Mouse (Mus musculus) embryo, embryonic 10 days (tissue): ENCODE data around the gene Tcte1.
A peak's percentile ranks its signal among the peaks of the same experiment; 100 is the strongest.

Experiments
- DNase-seq: peaks from one replicate; pipeline ENCODE4 v3.0.0-alpha.2; 2015; ENCODE audit warnings: low spot score

Gene Tcte1

DNA sequence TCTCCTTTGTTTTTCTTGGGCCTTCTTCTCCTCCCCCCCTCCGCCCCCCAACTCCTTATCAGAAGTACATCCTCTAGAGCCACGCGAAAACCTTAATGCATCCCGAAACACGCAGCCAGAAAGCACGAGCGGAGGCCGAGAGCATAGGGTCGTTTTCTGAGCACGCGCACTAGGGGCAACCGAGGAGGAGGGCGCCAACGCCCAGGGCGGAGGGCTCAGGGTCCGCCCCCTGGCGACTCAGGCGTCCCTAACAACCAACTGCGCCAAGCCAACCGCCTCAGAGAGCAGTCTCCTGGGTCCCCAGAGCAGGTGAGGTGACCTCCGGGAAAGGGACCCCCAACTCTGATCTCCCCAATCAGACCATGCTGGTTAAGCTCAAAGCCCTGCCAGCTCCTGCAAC is at the start of gene Tcte1:
Gene Tcte1 (plus strand): TSS at position 172 of the 400 bp plus-strand sequence.
- peak; percentile 89 for DNase-seq

DNA sequence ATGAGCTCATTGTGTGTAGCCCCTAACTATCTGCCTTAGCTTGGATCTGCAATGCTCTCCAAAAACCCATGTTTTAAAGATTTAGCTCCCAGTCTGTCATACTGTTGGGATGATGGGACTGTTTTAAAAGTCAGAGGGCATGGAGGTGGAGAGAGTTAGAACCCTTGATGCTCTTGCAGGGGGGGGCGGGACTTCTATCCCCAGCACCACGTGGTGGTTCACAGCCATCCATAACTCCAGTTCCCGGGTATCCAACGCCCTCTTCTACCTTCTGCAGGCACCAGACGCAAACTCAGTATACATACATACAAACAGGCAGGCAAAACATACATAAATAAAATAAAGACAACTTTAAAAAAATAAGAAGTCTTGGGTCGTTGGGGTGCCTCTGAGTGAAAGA is 49.6 kb upstream of the Tcte1 start:
- DNase-seq, result no peak

DNA sequence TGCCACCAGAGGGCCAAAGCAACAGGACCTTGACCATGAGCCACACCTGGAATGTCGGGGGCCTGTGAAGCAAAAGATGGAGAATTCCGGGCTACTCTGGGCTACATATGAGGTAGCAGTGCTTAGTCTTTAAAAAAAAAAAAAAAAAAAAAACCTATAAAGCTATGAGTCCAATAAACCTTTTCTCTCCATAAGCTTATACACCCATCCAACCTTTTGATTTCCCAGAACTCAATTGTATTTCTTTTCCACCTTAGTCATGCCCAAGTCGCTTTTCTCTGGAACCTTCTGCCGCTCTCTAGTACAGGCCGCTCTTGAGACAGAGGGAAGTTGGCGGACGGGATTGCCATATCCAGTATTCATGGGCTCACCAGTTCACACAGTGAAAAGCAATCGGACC is 49.1 kb upstream of the Tcte1 start:
- no peak for DNase-seq

DNA sequence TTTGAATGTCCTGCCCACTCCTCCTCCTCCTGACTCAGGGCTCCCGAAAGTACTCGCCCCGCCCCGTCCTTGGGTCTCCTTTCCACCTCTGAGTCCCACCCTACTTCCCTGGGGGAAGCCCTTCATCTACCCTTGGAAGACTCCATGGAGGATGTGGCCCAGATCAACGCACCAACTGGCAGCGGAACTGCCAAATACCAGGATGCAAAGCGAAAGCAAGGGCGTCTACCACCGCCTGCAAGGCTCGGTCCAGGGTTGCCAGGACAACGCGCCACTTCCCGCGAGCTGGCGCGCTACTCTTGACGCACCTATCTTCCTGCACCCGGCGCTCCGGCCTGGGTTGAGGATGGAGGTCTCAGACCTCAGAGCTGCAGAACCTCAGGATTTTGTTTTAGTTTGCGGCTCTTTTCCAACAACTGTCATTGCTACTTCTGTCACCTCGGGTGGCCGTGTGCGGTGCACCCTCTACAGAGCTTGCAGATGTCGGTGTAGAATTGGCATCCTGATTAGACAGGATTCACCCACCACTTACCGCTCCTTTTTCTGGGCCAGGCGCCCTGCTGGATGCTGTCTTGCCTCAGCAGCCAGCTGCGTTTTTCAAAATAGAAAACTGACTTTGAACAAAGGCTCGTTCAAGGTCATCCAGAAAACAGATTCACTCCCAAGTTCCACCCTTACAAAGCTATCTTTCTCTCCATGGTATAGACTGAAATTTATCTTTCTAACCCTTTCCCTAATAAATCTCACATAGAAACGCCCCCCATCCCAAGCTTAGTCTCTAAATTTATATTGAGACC is 48.4 kb upstream of the Tcte1 start, which contains the start of gene Spats1:
Gene Spats1 (minus strand): TSS at position 747 of the 797 bp plus-strand sequence.
- peak; percentile 80 for DNase-seq

DNA sequence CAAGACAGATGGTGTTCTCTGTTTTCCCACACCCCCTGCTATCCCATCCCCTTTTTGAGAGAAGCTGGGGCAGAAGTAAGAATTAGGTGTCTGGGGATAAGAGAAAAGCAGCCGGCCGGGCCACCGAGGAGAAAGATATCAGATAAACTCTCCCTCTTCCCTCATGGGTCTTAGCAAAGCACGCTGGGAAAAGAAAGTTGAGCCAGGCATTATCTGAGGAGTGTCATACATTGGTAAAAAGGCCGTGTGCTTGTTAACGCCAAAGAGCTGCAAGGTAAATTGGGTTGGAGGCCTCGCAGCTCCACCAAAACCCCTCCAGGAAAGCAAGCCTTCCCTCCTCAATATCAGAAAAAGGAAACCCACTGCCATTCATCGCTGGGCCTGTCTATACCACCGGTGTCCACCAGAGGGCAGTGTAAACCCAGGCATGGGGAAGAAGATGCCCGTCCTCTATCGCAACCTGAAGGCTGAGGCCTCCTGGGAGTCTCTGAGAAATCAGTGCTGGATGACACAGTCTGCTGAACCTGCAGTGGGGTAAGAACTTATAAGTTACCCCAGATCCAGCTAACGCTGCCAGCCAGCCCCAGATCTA is 44.9 kb upstream of the Tcte1 start:
- DNase-seq, result peak; percentile 86

DNA sequence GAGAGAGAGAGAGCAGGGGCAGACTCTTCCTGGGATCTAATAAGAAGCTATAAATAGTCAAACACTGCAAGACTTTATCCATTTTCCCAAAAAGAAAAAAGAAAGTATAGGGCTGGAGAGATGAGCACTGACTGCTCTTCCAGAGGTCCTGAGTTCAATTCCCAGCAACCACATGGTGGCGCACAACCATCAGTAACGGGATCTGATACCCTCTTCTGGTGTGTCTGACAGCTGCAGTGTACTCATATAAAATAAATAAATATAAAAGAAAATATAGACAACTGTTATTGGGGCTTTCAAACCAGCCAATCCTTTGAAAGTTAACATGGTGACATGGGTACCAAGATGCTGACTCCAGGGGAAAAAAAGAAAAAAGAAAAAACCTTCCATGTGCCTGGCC is 42.8 kb upstream of the Tcte1 start:
- no peak for DNase-seq

DNA sequence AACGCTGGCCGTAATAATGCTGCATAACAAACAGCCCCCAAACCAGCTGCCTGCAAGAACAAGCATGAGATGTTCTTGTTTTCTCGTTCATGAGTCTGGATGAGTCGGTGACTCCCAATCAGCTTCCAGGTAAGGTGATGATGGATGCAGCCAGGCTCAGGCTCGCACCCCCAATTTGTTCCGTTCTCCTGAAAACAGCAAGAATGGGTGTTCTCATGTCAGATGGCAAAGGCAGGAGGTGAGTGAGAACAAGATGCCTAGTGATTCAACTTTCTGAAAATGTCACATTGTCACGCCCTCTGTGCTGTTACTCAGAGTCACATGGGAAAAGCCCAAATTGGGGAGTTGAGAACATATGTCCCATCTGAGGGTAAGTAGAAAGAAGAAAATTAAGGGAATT is 37.7 kb upstream of the Tcte1 start:
- no peak for DNase-seq

DNA sequence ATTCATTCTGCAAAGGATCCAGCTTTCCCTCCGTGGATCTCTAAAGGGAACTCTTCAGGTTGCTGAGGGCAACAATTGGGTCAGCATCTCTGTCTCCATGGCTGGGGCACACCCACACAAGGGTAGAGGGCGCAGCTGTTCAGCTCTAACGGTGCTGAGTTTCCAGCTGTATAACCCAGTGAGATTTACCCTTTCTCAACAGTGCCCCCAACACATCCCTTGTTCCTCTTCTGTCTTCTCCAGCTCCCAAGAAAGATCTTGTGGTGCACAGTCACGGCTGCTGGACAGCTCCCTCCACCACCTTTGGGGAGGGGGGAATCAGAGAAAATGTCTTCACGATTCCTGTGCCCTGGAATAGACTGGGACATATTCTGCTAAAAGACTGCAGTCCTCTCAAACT is 36.0 kb upstream of the Tcte1 start:
- DNase-seq, result no peak

DNA sequence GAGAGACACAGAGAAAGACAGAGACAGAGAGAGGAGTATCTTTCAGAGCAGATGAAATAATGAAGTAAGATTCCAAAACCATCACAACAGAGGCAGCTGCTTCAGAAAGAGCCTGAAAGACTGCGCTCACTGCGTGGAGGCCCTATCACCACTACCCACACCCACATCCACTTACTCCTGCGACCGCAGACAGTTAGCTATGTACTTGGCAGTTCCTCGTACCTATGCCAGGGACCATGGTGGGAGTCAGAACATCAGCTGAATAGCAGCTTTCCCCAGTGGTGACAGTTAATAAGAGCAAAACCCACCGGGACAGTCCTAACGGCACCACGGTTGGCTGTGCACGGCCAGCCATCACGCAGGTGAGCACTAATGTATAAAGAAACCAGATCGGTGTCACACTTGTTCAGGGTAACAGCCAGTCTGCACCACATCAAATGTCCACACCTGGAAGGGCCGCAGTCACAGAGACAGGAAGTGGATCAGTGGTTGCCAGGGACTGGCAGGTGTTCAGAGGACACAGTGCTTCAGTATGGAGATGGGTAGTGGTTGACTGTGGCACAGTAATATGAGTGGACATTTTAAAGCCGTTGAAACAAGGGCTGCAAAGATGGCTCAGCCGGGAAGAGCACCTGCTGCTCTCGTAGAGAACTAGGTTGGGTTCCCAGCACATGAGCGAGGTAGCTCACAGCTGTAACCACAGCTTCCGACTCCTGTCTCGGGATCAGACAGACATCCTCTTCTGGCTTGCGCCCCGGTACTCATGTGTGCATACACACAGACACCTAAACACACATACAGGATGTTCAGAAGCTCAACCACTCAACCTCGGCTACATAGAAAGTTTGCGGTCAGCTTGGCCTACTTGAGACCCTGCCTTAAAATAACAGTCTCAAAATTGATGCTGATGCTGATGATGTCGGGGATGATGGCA is 34.6 kb upstream of the Tcte1 start:
- no peak for DNase-seq

DNA sequence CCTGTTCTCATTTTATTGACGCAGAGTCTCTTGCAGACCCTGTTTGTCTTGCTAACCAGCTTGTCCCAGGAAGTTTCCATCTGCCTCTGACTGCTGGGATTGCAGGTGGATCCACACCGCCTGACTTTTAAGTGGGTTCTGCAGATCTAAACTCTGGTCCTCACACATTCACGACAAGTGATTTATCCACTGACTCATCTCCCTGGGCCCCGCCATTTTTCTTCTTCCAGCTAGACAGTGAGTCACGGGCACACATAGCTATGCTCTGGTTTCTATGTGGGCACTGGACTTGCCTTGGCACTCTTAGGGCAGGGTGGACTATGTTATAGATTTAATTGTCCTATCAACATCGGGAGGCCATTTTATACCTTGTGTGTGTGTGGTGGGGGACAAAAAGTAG is 33.5 kb upstream of the Tcte1 start:
- DNase-seq, result no peak

DNA sequence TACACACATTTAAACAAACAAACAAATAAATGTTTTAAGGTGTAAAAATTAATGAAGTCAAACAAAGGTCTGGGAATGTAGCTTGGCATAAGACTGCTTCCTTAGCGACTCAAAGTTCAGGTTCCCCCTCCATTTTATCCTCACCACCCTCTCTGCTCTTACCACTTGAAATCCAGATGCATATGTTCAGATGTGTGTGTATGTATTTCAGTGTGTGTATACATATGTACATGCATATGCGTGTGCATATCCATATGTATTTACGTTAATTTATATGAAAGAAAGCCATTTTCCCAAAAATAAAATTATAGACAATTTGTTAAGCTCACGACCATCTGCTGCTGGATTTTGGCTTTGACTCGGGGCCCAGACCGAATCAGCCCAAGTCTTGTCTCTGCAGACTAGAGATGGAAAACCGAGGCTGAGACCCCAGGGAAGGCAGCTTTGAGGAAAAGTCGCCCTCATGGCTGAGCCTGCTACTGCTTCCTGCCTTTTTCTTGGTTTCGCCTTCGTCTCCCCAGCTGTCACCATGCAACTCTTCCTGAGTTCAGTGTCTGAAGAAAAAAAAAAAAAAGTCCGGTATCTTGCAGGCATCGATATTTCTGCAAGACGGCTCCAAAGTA is 32.6 kb upstream of the Tcte1 start:
- no peak for DNase-seq

DNA sequence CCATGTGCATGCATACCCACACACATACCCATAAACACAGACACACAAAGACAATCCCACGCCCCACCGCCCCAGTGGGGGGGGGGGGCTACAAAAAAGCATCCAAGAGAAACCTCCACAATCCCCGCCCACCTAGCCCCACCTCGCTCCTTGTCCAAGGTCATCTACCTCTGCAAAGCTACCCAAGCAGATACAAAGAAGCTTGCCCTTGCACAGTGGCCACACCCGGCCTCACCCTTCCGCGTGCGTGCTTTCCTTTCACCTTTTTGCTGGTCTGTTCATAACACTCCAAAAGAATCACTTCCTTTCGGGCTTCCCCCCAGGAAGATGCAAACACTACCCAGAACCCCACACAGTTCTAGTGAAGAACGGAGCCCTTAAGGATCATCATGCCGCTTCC is 27.8 kb upstream of the Tcte1 start:
- DNase-seq, result no peak

DNA sequence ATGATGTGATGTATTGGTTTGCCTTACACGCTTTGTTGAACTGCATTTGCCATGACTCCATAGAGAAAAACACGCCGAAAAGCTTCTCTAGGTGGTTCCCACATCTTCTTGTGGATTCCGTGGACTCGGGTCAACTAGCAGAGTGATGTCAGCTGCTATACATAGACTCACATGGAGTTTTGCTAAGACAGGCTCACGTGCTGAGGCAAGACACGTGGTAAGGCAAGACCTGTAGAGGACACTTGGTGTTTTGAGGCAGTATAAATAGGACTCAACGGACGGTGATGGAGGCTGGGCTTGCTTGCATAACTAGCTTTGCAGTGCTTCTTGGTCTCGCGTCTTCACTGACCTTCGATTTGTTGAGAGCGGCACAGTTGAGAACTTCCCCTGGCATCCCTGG is 24.8 kb upstream of the Tcte1 start:
- no peak for DNase-seq

DNA sequence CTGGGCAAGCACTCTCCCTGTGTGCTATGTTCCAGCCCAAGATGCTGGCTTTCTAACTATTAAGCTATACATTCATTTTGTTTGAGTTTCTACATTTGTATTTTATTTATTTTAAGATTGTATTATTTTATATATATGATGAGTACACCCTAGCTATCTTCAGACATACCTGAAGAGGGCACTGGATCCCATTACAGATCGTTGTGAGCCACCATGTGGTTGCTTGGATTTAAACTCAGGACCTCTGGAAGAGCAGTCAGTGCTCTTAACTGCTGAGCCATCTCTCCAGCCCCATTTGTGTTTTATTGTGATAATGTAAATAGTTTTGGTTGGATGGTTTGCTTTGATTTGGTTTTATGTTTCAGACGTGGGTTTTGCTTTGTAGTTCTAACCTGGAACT is 23.7 kb upstream of the Tcte1 start:
- DNase-seq, result no peak

DNA sequence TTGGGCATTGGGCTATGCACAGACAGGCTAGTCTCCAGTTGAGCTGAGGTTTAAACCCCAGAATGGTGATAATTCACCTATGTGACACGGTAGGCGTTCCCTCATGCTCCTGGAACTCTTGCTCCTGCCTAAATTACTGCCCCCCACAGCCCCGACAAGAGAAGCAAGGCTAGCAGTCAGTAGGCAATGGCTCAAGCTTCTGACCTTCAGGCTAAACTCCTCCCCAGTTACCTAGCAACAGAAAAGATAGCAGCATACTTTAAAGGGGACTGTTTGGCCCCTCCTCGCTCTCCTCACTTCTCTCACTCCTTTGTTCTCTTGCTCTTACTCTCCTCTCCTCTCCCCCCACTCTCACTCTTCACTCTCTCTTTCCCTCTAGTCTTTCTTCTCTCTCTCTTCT is 22.3 kb upstream of the Tcte1 start:
- no peak for DNase-seq

DNA sequence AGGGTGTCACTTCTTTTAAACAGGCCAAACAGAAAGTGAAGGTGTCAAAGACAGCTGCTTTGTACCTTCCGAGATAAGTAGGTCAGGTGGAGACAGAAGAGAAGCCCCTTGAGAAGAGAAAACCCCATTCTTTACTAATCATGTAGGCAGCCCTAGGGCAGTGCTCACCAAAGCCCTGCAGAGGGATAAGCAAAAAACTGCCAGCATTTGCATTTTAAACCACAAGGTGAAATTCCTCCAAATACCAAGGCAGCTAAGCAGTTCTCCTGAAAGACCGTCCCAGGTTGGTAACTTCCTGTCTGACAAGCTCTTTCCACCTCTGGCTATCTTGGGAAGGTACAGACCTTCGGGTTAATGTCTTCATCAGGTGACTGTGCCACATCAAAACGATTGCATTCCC is 20.9 kb upstream of the Tcte1 start:
- DNase-seq, result no peak

DNA sequence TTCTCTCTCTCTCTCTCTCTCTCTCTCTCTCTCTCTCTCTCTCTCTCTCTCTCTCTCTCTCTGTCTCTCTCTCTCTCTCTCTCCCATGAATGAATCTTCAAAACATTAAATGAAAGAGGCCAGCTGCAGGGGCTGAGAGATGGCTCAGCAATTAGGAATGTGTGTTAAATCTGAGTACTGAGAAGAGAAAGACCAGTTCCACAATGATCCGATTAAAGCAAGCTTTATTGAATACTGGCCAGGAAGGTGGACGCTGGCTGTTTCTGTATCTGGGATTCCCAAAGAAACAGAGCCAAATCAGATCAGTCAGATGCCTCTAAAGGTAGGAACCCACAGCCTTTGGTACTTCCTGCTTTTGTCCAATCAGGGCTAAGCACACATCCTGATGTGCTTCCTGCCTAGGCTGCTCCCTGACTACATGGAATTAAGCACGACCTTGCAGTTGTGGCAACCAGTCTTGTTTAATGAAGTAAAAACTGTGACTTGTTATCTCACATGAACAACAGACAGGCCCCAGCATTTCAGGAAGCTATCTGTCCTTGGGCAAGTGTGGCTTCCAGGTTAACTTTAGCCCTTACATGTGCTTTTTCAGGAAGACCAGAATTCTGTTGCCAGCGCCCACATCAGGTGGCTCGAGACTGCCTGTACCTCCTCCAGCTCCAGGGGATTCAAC is 19.8 kb upstream of the Tcte1 start:
- DNase-seq, result no peak

DNA sequence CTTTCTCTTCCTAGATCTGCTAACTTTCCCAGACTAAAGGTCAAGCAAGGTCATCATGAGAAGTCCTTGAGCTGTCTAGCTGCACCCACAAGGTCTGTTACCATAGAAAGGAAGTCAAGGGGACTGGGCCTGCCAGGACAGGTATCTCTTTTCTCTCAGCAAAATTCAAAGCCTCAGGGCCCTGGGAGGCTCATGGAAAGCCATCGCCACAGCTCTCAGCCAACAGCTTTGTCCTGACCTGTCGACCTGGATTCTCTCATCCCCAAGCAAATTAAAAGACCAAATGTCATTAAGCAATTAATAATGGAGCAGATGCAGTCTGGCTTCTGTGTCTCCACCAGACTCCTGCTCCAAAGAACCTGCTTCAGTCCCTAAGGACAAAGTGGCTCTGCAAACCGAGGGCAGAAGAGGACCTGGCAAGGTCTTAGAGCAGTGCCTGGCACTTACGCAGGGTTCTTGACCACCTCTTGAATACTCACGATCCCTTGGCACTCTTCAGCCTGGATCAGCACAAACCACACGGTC is 17.2 kb upstream of the Tcte1 start:
- DNase-seq, result no peak

DNA sequence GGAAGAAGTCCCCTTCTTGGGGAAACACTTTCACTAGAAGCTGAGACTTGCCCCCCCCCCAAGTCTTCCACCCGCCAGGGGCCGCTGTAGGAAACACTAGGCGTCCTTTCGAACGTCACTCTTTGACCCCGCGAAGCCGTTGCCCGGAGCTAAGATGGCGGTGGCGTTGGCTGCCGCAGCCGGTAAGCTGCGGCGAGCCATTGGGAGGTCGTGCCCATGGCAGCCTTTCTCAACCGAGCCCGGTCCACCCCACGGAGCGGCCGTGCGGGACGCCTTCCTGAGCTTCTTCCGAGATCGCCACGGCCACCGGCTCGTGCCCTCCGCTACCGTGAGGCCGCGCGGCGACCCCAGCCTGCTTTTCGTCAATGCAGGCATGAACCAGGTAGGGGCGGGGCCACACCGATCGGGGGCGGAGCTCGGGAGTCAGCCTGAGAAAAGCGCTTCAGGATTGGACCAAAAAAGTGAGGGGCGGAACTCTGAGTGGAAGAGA is 16.5 kb upstream of the Tcte1 start, which contains the start of gene Aars2:
Gene Aars2 (plus strand): TSS at position 142 of the 490 bp plus-strand sequence.
- peak; percentile 95 for DNase-seq

DNA sequence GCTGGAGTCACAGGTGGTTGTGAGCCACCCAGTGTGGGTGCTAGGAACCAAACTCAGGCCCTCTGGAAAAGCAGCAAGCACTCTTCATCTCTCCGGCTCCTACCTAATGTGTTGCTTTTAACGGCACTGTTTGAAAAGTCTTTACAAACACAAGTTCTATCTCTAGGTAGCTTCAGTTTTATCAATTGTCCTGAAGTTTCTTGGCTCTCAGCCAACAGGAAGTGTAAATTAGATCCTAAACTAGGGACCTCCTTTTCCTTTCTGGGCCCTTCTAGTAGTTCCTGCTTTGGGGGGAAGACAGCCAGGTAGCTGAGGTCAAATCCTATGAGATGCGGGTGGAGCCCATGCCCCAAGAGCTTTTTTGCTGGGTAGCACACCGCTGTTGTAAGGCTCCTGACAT is 12.4 kb upstream of the Tcte1 start:
- no peak for DNase-seq

DNA sequence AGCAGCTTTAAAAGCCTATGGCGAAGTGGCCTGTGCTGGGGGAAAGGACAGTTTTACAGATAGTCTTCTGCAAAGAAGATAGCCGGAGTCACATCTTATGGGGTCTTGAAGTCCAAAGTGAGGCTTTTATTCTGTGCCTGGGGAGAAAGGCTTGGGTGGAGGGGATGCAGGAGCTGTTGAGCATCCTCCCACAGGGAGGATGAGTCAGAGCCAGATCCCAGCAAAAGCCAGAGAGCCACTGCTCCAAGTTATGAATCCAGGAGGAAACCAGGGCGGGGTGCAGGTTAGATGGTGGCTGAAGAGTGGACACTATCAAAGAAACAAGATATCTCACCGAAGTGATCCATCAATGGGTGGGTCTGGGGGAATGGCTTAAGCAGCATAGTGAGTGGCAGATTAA is 11.5 kb upstream of the Tcte1 start:
- no peak for DNase-seq
